Comparison of ENCODE assay signal across 10 mouse cellular contexts in genomic region chr2:155943463-155943862, GRCm38 (mm10). TPM values are rescaled to one million over a fixed set of nuclear protein-coding genes. Genes with fewer than 3 reads are reported as not detected.
A peak's percentile ranks its signal among the peaks of the same experiment; 100 is the strongest.
DNase-seq lines count a peak whose midpoint lies in the region; ATAC-seq lines count a peak whose summit lies in the region.
"Had no signal": no experiment of that assay in that cellular context is flagged by ENCODE, and none has a peak within 500 bp of the region (broad histone marks: within the 10 kb centered on the region; RNA-seq: fewer than 3 reads in every experiment).

No protein-coding gene starts in this region.

- ATAC-seq in liver, embryonic 11.5 days (replicated peaks; ENCODE audit: low FRiP score) = no peak
- ATAC-seq in embryonic facial prominence, embryonic 14.5 days (ENCODE audit: low read depth) = no peak
- no peak for ATAC-seq in intestine, embryonic 15.5 days
- ATAC-seq in neural tube, embryonic 13.5 days (ENCODE audit: low read depth) = peak; percentile 64

- 9% methylated on average over 8 of the region's 8 CpGs for WGBS in liver, embryonic 11.5 days
- 3% methylated on average over 8 of the region's 8 CpGs for WGBS in embryonic facial prominence, embryonic 14.5 days
- 4% methylated on average over 8 of the region's 8 CpGs for WGBS in intestine, embryonic 15.5 days
- 8% methylated on average over 8 of the region's 8 CpGs for WGBS in neural tube, embryonic 13.5 days

- H3K36me3 ChIP-seq in liver, embryonic 11.5 days (ENCODE audit: control insufficient read depth, insufficient read depth, low read length) = no peaks in the 10 kb centered on the region
- H3K36me3 ChIP-seq in embryonic facial prominence, embryonic 14.5 days (ENCODE audit: control insufficient read depth, insufficient read depth, low read length) = no peaks in the 10 kb centered on the region
- H3K36me3 ChIP-seq in intestine, embryonic 15.5 days = no peaks in the 10 kb centered on the region
- H3K36me3 ChIP-seq in neural tube, embryonic 13.5 days = no peaks in the 10 kb centered on the region

- H3K4me1 ChIP-seq in liver, embryonic 11.5 days (replicated peaks; ENCODE audit: control insufficient read depth, insufficient read depth, low read length) = peaks cover 6% of the 10 kb centered on the region
- H3K4me1 ChIP-seq in embryonic facial prominence, embryonic 14.5 days (ENCODE audit: control insufficient read depth, insufficient read depth, low read length) = peaks cover 25% of the 10 kb centered on the region
- peaks cover 12% of the 10 kb centered on the region for H3K4me1 ChIP-seq in intestine, embryonic 15.5 days (replicated peaks)
- peaks cover 57% of the 10 kb centered on the region for H3K4me1 ChIP-seq in neural tube, embryonic 13.5 days (replicated peaks)

- H3K9me3 ChIP-seq in liver, embryonic 11.5 days (ENCODE audit: control insufficient read depth, low read length) = no peaks in the 10 kb centered on the region
- no peaks in the 10 kb centered on the region for H3K9me3 ChIP-seq in embryonic facial prominence, embryonic 14.5 days (ENCODE audit: control insufficient read depth, low read length)
- no peaks in the 10 kb centered on the region for H3K9me3 ChIP-seq in intestine, embryonic 15.5 days
- H3K9me3 ChIP-seq in neural tube, embryonic 13.5 days = no peaks in the 10 kb centered on the region

- H3K4me2 ChIP-seq in liver, embryonic 11.5 days = peak overlapping the region; percentile 50
- H3K4me2 ChIP-seq in embryonic facial prominence, embryonic 14.5 days (ENCODE audit: low read depth, low read length) = peak overlapping the region; percentile 50
- H3K4me2 ChIP-seq in intestine, embryonic 15.5 days (replicated peaks) = peak overlapping the region; percentile 39
- H3K4me2 ChIP-seq in neural tube, embryonic 13.5 days = peak overlapping the region; percentile 33

- H3K27ac ChIP-seq in liver, embryonic 11.5 days (ENCODE audit: low read depth, low read length) = no peak overlapping the region
- H3K27ac ChIP-seq in embryonic facial prominence, embryonic 14.5 days (replicated peaks; ENCODE audit: low read depth, low read length) = no peak overlapping the region
- no peak overlapping the region for H3K27ac ChIP-seq in intestine, embryonic 15.5 days
- peak overlapping the region; percentile 10; the same call in 1 of the 2 replicates for H3K27ac ChIP-seq in neural tube, embryonic 13.5 days (replicated peaks)

- H3K4me3 ChIP-seq in liver, embryonic 11.5 days (ENCODE audit: low read depth, low read length) = no peak overlapping the region
- H3K4me3 ChIP-seq in embryonic facial prominence, embryonic 14.5 days (ENCODE audit: low read depth, low read length) = peak overlapping the region; percentile 14
- H3K4me3 ChIP-seq in intestine, embryonic 15.5 days (replicated peaks) = no peak overlapping the region
- H3K4me3 ChIP-seq in neural tube, embryonic 13.5 days = peak overlapping the region; percentile 10

- DNase-seq in liver, embryonic 11.5 days (ENCODE audit: low spot score) = no peak
- no peak for DNase-seq in liver
- peak; percentile 40 for DNase-seq in embryonic facial prominence, embryonic 14.5 days (ENCODE audit: low spot score)
- no peak for DNase-seq in layer of hippocampus, postnatal 14 days (ENCODE audit: low spot score in 2 of 2)
- no peak for DNase-seq in spleen, postnatal 4 days (ENCODE audit: low spot score in 2 of 2)
- DNase-seq in adrenal gland, adult 8-10 months = no peak
- DNase-seq: cerebellum, adult 9-11 months had no signal

- H3K27me3 ChIP-seq in liver, embryonic 11.5 days (replicated peaks; ENCODE audit: control insufficient read depth, insufficient read depth, low read length) = no peaks in the 10 kb centered on the region
- H3K27me3 ChIP-seq in embryonic facial prominence, embryonic 14.5 days (replicated peaks; ENCODE audit: control insufficient read depth, insufficient read depth, low read length) = no peaks in the 10 kb centered on the region
- H3K27me3 ChIP-seq in intestine, embryonic 15.5 days (replicated peaks) = no peaks in the 10 kb centered on the region
- H3K27me3 ChIP-seq in neural tube, embryonic 13.5 days = no peaks in the 10 kb centered on the region

- H3K9ac ChIP-seq in liver, embryonic 11.5 days (ENCODE audit: low read depth, low read length) = 0 out of 2 replicates have a peak overlapping the region, but pooled peaks have one; percentile 25
- peak overlapping the region; percentile 54 for H3K9ac ChIP-seq in embryonic facial prominence, embryonic 14.5 days (ENCODE audit: low read depth, low read length)
- H3K9ac ChIP-seq in intestine, embryonic 15.5 days = no peak overlapping the region
- H3K9ac ChIP-seq in neural tube, embryonic 13.5 days = peak overlapping the region; percentile 6

RNA-seq across cellular contexts. Expression of gene Gdf5, which starts 1.7 kb away (rescaled TPM):
- polyA plus RNA-seq in liver, embryonic 11.5 days (2014; fragmentation: Nextera tagmentation; extraction: Ambion mirVana) = 0.19 and 0.30 TPM in 2 replicates
- 3.3 and 3.8 TPM in 2 replicates for polyA plus RNA-seq in embryonic facial prominence, embryonic 14.5 days (2014; fragmentation: Nextera tagmentation; extraction: Ambion mirVana)
- 1.2 TPM in 2 replicates for polyA plus RNA-seq in intestine, embryonic 15.5 days (2015; fragmentation: Nextera tagmentation; extraction: Ambion mirVana)
- polyA plus RNA-seq in neural tube, embryonic 13.5 days (2015; fragmentation: Nextera tagmentation; extraction: Ambion mirVana) = 1.3 and 2.1 TPM in 2 replicates
- total RNA-seq in layer of hippocampus, postnatal 14 days (2021) = under 1 TPM; 0.43 to 0.69 TPM
- under 1 TPM; 0.18 to 0.77 (median 0.48) TPM for total RNA-seq in adrenal gland, adult 8-10 months (2022)

RNA-seq across cellular contexts. Expression of gene Gm15557, which starts 2.9 kb away (rescaled TPM):
- polyA plus RNA-seq in liver, embryonic 11.5 days (2014; fragmentation: Nextera tagmentation; extraction: Ambion mirVana) = not detected in 2 replicates
- polyA plus RNA-seq in embryonic facial prominence, embryonic 14.5 days (2014; fragmentation: Nextera tagmentation; extraction: Ambion mirVana) = not detected in 2 replicates
- polyA plus RNA-seq in intestine, embryonic 15.5 days (2015; fragmentation: Nextera tagmentation; extraction: Ambion mirVana) = not detected in 2 replicates
- polyA plus RNA-seq in neural tube, embryonic 13.5 days (2015; fragmentation: Nextera tagmentation; extraction: Ambion mirVana) = not detected in 2 replicates
- not detected for total RNA-seq in layer of hippocampus, postnatal 14 days (2021)
- total RNA-seq in adrenal gland, adult 8-10 months (2022) = not detected
- polyA plus RNA-seq: large intestine, adult 2 months had no signal

RNA-seq across cellular contexts. Expression of gene Cep250, which starts 12.8 kb away (rescaled TPM):
- 20.9 and 23.3 TPM in 2 replicates for polyA plus RNA-seq in liver, embryonic 11.5 days (2014; fragmentation: Nextera tagmentation; extraction: Ambion mirVana)
- 17.6 TPM in 2 replicates for polyA plus RNA-seq in embryonic facial prominence, embryonic 14.5 days (2014; fragmentation: Nextera tagmentation; extraction: Ambion mirVana)
- polyA plus RNA-seq in intestine, embryonic 15.5 days (2015; fragmentation: Nextera tagmentation; extraction: Ambion mirVana) = 17.0 and 18.1 TPM in 2 replicates
- polyA plus RNA-seq in neural tube, embryonic 13.5 days (2015; fragmentation: Nextera tagmentation; extraction: Ambion mirVana) = 13.6 and 18.6 TPM in 2 replicates
- total RNA-seq in layer of hippocampus, postnatal 14 days (2021) = 10 to 100 TPM; 18.0 to 19.3 TPM
- total RNA-seq in adrenal gland, adult 8-10 months (2022) = 10 to 100 TPM; 12.6 to 27.5 (median 19.7) TPM

RNA-seq across cellular contexts. Expression of gene Uqcc1, which starts 13.4 kb away (rescaled TPM):
- 76.1 and 83.4 TPM in 2 replicates for polyA plus RNA-seq in liver, embryonic 11.5 days (2014; fragmentation: Nextera tagmentation; extraction: Ambion mirVana)
- 58.3 and 65.9 TPM in 2 replicates for polyA plus RNA-seq in embryonic facial prominence, embryonic 14.5 days (2014; fragmentation: Nextera tagmentation; extraction: Ambion mirVana)
- 83.7 and 88.7 TPM in 2 replicates for polyA plus RNA-seq in intestine, embryonic 15.5 days (2015; fragmentation: Nextera tagmentation; extraction: Ambion mirVana)
- polyA plus RNA-seq in neural tube, embryonic 13.5 days (2015; fragmentation: Nextera tagmentation; extraction: Ambion mirVana) = 69.7 and 73.1 TPM in 2 replicates
- total RNA-seq in layer of hippocampus, postnatal 14 days (2021) = 10 to 100 TPM; 58.4 to 70.1 TPM
- total RNA-seq in adrenal gland, adult 8-10 months (2022) = 100 to 1,000 TPM; 123 to 147 (median 135) TPM

Comparison
In these comparisons a context has a peak if more than half of its experiments do, and no peak if none do; other contexts are left out.
1. H3K4me3 ChIP-seq: peak in embryonic facial prominence, embryonic 14.5 days (single experiment) and neural tube, embryonic 13.5 days (single experiment); none in liver, embryonic 11.5 days (single experiment) and intestine, embryonic 15.5 days (single experiment).
2. Peak in every context shown above with its lines, with median percentiles within 50 percentile points of each other: H3K4me2 ChIP-seq.